Mouse (Mus musculus) forebrain, embryonic 15.5 days (tissue): ENCODE results near the gene Fam151a. TPM values are rescaled to one million over a fixed set of nuclear protein-coding genes. Genes with fewer than 3 reads are reported as not detected.
A peak's percentile ranks its signal among the peaks of the same experiment; 100 is the strongest.
"Not testable (repeated sequence)": the region's sequence is repeated elsewhere in the genome, so short reads cannot be mapped to it uniquely, and the experiment has no call there.

Source experiments
- ATAC-seq: fragments of 200-750 bp; cut with Nextera tagmentation; replicated peaks from 2 replicates; pipeline ENCODE4 v1.8.0; 2017; ENCODE audit warnings: mild to moderate bottlenecking, moderate TSS enrichment, moderate library complexity
- H3K27ac ChIP-seq: fragments of 300-500 bp; sonication (generic); replicated peaks from 2 replicates; pipeline ENCODE4 v1.5.1; 2015; ENCODE audit warnings: mild to moderate bottlenecking, inconsistent platforms
- H3K27me3 ChIP-seq: fragments of 300-500 bp; sonication (generic); 2 replicates; pipeline ENCODE4 v1.6.1; 2015; ENCODE audit warnings: inconsistent platforms
- H3K36me3 ChIP-seq: fragments of 300-500 bp; sonication (generic); 2 replicates; pipeline ENCODE4 v1.6.1; 2015; ENCODE audit warnings: mild to moderate bottlenecking, inconsistent platforms
- H3K4me1 ChIP-seq: fragments of 300-500 bp; sonication (generic); 2 replicates; pipeline ENCODE4 v1.6.1; 2015; ENCODE audit warnings: inconsistent platforms
- H3K4me2 ChIP-seq: fragments of 300-500 bp; sonication (generic); replicated peaks from 2 replicates; pipeline ENCODE4 v1.6.1; 2015; ENCODE audit warnings: mild to moderate bottlenecking, inconsistent platforms
- H3K4me3 ChIP-seq: fragments of 300-500 bp; sonication (generic); 2 replicates; pipeline ENCODE4 v1.5.1; 2015; ENCODE audit warnings: mild to moderate bottlenecking, inconsistent platforms
- H3K9ac ChIP-seq: fragments of 300-500 bp; sonication (generic); replicated peaks from 2 replicates; pipeline ENCODE4 v1.6.1; 2015; ENCODE audit warnings: mild to moderate bottlenecking, inconsistent platforms
- H3K9me3 ChIP-seq: fragments of 300-500 bp; sonication (generic); 2 replicates; pipeline ENCODE4 v1.6.1; 2016; ENCODE audit warnings: inconsistent platforms
- WGBS: fragments of 180-500 bp; shearing (Covaris S2); methylation state at CpG from one replicate; pipeline ENCODE4 v1.1.7; 2015; ENCODE audit warnings: mixed read lengths; 5-methylcytosine and 5-hydroxymethylcytosine counted together
- polyA plus RNA-seq: library from polyadenylated mRNA; unstranded; fragments of >200 nt; fragmentation: Nextera tagmentation; extraction: Ambion mirVana; gene quantifications from 2 replicates; pipeline ENCODE4 v1.2.1, GENCODE M21; 2015

Gene Fam151a
- polyA plus RNA-seq, 1 experiment from 2014 or later: not detected

DNA sequence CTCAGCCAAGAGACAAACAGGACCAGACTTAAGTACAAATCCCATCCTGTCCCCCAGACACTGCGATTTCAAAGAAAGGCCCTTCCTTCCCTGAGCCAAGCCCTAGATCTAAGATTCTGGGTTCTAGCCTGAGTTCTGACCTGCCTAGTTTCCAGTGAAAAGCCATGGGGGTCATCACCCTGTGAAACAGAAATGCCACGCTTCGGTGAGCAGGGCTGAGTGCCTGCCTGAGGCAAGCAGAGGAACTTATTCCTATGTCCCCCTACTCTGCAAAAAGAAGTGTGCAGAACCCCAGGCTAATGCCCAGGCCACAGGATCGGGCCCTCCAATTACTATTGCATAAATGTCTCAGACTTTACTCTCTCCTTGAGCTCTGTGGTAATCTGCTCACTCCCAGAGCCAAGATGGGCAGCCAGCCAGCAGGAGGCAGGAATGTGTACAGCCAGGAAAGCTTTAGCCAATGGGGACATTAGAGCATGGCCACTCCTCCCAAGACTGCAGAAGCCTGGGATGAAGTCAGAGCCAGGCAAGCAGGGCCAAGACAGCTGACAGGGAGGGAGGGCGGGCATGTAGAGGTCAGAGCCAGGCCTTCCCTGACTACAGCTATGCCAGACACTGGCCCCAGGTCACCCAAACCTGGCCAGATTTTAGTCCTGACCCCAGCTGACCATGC lies 44.6 kb downstream of the Fam151a start:
- peak; percentile 82 for ATAC-seq
- H3K9ac ChIP-seq: no peak overlapping the region
- no peaks in the 10 kb centered on the region for H3K9me3 ChIP-seq
- H3K4me3 ChIP-seq: no peak overlapping the region
- H3K4me2 ChIP-seq: no peak overlapping the region
- peak overlapping the region; percentile 68 for H3K27ac ChIP-seq
- H3K27me3 ChIP-seq: no peaks in the 10 kb centered on the region
- peaks cover 42% of the 10 kb centered on the region for H3K4me1 ChIP-seq
- H3K36me3 ChIP-seq: no peaks in the 10 kb centered on the region
- WGBS: 28% methylated on average over 5 of the region's 5 CpGs

DNA sequence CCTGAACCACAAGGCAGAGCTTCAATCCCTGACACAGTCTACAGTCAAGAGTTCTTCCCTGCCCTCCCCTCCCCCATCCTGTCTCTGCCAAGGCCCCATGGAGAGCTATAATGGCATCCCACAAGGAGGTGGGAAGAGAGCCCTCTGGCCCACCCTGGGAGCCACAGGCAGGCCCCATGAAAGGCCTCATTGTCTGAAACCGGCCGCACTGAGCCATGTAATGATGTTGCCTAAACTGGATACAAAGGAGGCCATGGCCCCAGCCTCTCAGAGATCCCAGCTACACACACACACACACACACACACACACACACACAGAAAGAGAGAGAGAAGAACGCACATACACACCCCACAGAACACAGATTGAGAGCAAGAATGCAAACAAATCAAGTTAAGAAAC lies 46.4 kb downstream of the Fam151a start:
- Histone ChIP-seq H3K4me1 (peaks cover 43% of the 10 kb centered on the region), H3K4me3 (no peak overlapping the region), H3K9ac (no peak overlapping the region), H3K27me3 (no peaks in the 10 kb centered on the region), H3K36me3 (no peaks in the 10 kb centered on the region), H3K9me3 (no peaks in the 10 kb centered on the region), H3K4me2 (no peak overlapping the region), H3K27ac (no peak overlapping the region)
- WGBS: 3% methylated on average over 3 of the region's 3 CpGs
- peak; percentile 55 for ATAC-seq

DNA sequence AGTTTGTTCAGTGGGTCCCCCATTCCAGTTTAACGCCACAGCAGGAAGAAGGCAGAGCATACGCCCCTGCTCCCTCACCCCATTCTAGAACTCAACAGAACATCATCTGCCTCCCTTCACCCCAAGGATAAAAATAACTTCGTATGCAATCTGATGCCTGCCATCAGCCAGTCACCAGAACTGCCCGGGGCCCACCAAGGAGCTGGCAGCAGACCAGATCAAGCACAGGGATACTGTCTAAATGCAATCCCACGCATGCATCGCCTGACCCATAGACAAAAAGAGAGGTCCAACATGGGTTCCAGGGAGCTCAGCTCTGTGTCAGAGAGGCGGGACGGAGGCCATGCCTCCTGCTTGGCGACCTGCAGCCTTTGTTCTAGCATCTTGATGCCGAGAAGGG lies 49.4 kb downstream of the Fam151a start:
- H3K36me3 ChIP-seq: no peaks in the 10 kb centered on the region
- ATAC-seq: no peak
- H3K27me3 ChIP-seq: no peaks in the 10 kb centered on the region
- no peak overlapping the region for H3K4me2 ChIP-seq
- no peak overlapping the region for H3K9ac ChIP-seq
- H3K9me3 ChIP-seq: no peaks in the 10 kb centered on the region
- H3K4me1 ChIP-seq: peaks cover 49% of the 10 kb centered on the region
- 63% methylated on average over 10 of the region's 10 CpGs for WGBS
- no peak overlapping the region for H3K27ac ChIP-seq
- H3K4me3 ChIP-seq: no peak overlapping the region

DNA sequence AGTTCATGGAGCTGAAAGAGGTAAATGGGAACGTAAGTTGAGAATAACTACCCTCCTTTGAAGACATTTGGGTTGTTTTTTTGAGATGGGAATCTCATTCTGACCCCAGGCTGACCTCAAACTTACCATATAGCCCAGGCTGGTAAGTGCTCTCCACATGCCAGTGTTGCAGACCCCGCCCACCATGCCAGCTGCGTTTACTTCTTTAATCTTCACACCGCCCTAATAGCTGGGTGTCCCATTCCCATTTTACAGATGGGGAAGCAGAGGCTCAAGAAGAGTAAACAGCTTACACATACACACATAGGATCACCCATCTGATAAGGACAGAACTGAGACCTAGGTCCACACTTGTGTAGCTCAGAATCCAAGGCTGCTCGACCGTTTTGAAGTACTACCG lies 51.1 kb downstream of the Fam151a start:
- Histone ChIP-seq H3K9me3 (no peaks in the 10 kb centered on the region), H3K9ac (no peak overlapping the region), H3K4me1 (peaks cover 39% of the 10 kb centered on the region), H3K27me3 (no peaks in the 10 kb centered on the region), H3K36me3 (no peaks in the 10 kb centered on the region), H3K4me3 (no peak overlapping the region), H3K27ac (no peak overlapping the region), H3K4me2 (no peak overlapping the region)
- no peak for ATAC-seq
- 92% methylated on average over 7 of the region's 7 CpGs for WGBS

DNA sequence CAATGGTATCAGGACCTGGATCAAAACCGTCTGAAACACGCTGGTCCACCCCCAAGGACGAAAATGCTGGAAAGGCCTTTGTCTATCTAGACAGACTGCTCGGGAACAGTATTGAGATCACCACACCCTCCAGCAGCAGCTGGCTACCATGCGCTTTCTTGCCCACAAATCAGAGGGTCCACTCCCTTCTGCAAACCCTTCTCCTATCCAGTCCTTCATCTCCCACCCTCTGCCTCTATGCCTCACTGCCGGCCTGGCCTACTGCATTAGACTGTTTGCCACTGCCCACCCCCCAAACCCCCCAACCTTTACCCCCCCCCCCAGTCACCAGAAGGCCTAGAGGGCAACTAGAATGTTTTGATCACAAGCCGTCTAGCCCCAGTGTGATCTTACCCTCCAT lies 51.7 kb downstream of the Fam151a start:
- H3K9me3 ChIP-seq: no peaks in the 10 kb centered on the region
- no peaks in the 10 kb centered on the region for H3K27me3 ChIP-seq
- peak; percentile 18; the same call in 1 of the 2 replicates for ATAC-seq
- WGBS: 45% methylated on average over 7 of the region's 7 CpGs
- no peak overlapping the region for H3K4me3 ChIP-seq
- H3K27ac ChIP-seq: peak overlapping the region; percentile 84
- no peak overlapping the region for H3K4me2 ChIP-seq
- H3K9ac ChIP-seq: no peak overlapping the region
- H3K36me3 ChIP-seq: no peaks in the 10 kb centered on the region
- H3K4me1 ChIP-seq: peaks cover 37% of the 10 kb centered on the region

DNA sequence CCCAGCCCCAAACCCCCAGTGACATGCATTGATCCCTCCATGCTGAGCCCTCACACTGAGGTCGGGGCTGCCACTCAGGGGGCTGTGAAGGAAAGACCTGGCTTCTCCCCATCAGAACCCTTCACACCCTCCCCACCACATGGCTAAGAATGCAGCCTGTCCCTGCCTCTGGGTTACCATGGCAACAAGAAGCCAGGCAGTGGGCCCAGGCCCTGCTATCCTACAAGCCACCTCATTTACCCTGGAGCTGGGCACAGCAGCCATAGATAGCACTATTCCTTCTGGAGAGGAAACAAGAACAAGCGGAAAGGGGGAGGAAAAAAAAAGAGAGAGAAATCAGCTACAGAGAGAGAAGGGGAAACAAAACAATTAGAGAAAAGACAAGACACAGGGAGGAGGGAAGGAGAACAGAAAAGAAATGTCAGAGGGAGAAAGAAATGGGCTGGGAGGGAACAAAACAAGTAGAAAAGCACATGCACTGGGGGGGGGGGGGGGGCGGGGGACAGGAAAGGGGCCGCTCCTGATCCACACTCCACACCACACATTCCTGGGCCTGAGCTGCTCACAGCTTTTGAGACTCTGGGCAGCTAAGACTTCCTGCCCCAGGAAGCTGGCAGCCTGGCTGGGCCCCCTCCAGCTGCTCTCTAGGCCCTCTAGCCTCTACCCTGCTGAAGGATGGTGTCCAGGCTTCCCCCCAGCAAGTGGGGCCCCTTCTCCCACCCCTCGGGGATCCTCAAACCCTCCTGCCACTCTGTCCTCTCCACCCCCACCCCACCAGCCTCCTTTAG lies 52.3 kb downstream of the Fam151a start:
- Histone ChIP-seq H3K4me2 (no peak overlapping the region), H3K27ac (peak overlapping the region; percentile 84), H3K27me3 (no peaks in the 10 kb centered on the region), H3K36me3 (no peaks in the 10 kb centered on the region), H3K4me1 (peaks cover 32% of the 10 kb centered on the region), H3K9me3 (no peaks in the 10 kb centered on the region), H3K9ac (no peak overlapping the region), H3K4me3 (no peak overlapping the region)
- peak; percentile 94 for ATAC-seq
- 0% methylated on average over 3 of the region's 5 CpGs for WGBS

DNA sequence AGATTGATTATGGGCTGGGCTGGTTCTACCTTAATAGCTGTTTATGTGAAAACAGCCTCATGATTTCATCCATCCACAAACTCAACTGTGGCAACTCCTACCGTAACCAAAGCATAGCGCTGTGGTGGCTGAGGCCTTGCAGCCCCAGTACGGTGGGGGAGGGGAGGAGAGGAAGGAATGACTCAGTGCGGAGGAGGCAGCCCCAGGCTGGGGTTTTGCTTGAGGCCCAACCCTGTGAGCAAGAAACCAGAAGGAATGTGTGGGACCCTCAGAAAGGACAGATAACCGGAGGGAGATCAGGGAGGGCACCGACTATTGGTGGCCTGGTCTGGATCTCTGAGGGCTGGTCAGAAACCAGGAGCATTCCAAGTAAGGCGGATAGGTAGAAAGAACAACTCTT lies 54.1 kb downstream of the Fam151a start:
- ATAC-seq: no peak
- Histone ChIP-seq H3K4me3 (no peak overlapping the region), H3K27me3 (no peaks in the 10 kb centered on the region), H3K9me3 (no peaks in the 10 kb centered on the region), H3K9ac (no peak overlapping the region), H3K27ac (0 out of 2 replicates have a peak overlapping the region, but pooled peaks have one; percentile 8), H3K4me1 (peaks cover 32% of the 10 kb centered on the region), H3K4me2 (no peak overlapping the region), H3K36me3 (no peaks in the 10 kb centered on the region)
- WGBS: 73% methylated on average over 7 of the region's 7 CpGs

DNA sequence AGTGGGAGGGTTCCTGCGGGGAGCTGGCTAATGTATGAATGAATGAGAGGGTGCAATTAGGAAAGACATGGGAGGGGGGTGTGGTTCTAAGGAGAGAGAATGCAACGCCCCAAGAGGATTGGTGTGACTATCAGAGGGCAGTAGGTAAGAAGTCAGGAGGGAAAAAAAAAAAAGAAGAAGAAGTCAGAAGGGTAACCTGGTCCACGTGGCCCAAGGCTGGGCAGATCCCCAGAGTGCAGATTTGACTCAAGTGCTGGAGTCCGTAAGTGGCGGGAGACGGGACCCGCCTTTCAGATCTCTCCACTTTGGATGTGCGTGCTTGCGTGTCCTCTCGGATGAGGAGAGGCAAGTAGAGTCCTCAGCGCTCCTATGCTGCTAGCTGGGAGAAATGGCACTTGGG lies 54.9 kb downstream of the Fam151a start:
- no peak overlapping the region for H3K4me2 ChIP-seq
- no peaks in the 10 kb centered on the region for H3K36me3 ChIP-seq
- no peaks in the 10 kb centered on the region for H3K9me3 ChIP-seq
- 81% methylated on average over 11 of the region's 11 CpGs for WGBS
- no peak overlapping the region for H3K4me3 ChIP-seq
- no peak overlapping the region for H3K27ac ChIP-seq
- H3K4me1 ChIP-seq: peaks cover 32% of the 10 kb centered on the region
- no peaks in the 10 kb centered on the region for H3K27me3 ChIP-seq
- no peak overlapping the region for H3K9ac ChIP-seq
- no peak for ATAC-seq

DNA sequence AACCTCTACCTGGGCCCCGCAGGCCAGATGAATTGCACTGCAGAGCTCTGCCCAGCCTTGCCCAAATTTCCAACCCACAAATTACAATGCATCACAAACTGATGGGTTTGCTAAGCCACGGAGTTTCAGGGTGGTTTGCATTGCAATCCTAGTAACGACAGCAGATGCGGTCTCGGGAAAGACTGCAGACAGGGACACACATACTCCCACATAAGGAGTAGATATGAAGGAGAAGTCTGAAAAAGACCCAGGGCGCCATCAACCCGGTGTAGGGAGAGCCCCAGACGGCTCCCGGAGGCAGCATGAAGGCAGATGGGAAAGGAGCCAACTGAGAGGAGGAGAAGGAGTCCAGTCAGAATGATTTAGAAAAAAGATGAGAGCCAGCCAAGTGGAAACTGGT lies 56.0 kb downstream of the Fam151a start:
- 51% methylated on average over 9 of the region's 9 CpGs for WGBS
- Histone ChIP-seq H3K27me3 (no peaks in the 10 kb centered on the region), H3K9me3 (no peaks in the 10 kb centered on the region), H3K36me3 (no peaks in the 10 kb centered on the region), H3K4me3 (no peak overlapping the region), H3K4me2 (no peak overlapping the region), H3K27ac (no peak overlapping the region), H3K9ac (no peak overlapping the region), H3K4me1 (peaks cover 32% of the 10 kb centered on the region)
- ATAC-seq: no peak

DNA sequence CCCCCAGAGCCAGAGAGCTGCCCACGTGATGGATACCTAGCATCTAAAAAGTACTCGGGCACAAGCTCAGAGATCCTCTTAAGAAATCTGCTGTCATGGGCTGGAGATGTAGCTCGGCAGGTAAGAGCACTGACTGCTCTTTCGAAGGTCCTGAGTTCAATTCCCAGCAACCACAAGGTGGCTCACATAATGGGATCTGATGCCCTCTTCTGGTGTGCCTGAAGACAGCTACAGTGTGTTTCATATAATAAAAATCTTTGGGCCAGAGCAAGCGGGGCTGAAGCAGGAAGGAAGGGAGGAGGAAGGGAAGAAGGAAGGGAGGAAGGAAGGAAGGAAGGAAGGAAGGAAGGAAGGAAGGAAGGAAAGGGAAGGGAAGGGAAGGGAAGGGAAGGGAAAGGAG lies 56.5 kb downstream of the Fam151a start:
- ATAC-seq, H3K9me3 ChIP-seq, H3K27me3 ChIP-seq, H3K4me2 ChIP-seq, H3K36me3 ChIP-seq, H3K9ac ChIP-seq, H3K4me3 ChIP-seq, H3K27ac ChIP-seq: not testable (repeated sequence)
- 79% methylated on average over 5 of the region's 5 CpGs for WGBS
- H3K4me1 ChIP-seq: peaks cover 29% of the 10 kb centered on the region

DNA sequence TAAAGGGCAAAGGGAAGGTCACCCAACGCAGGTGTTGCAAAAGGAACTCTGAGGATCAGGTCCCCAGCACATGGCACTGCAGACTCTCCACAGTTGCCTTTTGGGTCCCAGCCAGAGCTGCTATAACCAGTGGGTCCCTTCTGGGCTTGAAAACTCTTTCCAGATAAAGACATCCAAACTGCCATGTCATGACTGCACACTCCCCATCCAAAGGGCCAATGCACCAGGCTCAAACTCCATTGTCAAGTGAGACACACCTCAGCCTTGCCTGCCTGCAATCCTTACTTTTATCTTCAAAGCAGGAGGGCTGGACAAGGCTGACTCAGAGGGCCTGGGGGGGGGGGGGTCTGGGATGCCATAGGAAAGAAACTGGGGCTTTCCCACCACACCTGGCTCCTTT lies 57.2 kb downstream of the Fam151a start:
- peaks cover 22% of the 10 kb centered on the region for H3K4me1 ChIP-seq
- no peaks in the 10 kb centered on the region for H3K36me3 ChIP-seq
- 84% methylated on average over 1 of the region's 1 CpGs for WGBS
- no peak overlapping the region for H3K9ac ChIP-seq
- H3K4me3 ChIP-seq: no peak overlapping the region
- no peak for ATAC-seq
- H3K4me2 ChIP-seq: no peak overlapping the region
- H3K27ac ChIP-seq: no peak overlapping the region
- no peaks in the 10 kb centered on the region for H3K9me3 ChIP-seq
- no peaks in the 10 kb centered on the region for H3K27me3 ChIP-seq

DNA sequence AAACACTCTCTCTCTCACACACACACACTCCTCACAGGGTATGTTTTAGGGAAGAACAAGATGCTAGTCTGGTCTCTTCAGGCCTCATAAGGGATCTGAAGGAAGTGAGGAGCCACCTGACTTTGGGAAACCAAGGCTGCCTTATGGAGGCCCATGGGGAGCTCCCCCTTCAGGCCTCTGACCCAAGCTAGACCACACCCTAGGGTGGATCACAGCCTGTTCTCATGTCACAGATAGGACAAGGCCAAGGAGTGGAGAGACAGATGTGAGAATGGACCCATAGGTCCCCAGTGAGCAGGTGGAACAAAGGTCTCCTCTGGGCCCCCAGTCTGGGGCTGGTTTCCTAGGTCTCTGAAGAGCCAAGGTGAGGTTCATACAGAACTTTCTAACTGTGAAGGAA lies 58.6 kb downstream of the Fam151a start:
- Histone ChIP-seq H3K27me3 (no peaks in the 10 kb centered on the region), H3K4me3 (no peak overlapping the region), H3K9ac (no peak overlapping the region), H3K9me3 (no peaks in the 10 kb centered on the region), H3K4me1 (peaks cover 12% of the 10 kb centered on the region), H3K36me3 (no peaks in the 10 kb centered on the region), H3K27ac (no peak overlapping the region), H3K4me2 (no peak overlapping the region)
- no peak for ATAC-seq

DNA sequence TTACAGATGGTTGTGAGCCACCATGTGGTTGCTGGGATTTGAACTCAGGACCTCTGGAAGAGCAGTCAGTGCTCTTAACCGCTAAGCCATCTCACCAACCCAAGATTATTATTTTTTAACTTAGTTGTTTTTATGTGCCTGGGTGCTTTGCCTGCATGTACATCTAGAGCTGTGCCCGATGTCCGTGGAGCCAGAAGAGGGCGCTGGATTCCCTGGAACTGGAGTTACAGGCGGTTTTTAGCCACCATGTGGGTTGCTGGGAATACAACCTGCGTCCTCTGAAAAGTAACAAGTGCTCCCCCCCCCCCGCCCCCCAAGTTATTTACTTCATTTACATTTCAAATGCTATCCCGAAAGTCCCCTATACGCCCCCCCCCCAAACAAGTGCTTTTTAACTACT lies 60.1 kb downstream of the Fam151a start:
- not testable (repeated sequence) for H3K4me2 ChIP-seq, H3K4me1 ChIP-seq, H3K9ac ChIP-seq, H3K9me3 ChIP-seq, H3K4me3 ChIP-seq, H3K27me3 ChIP-seq, H3K27ac ChIP-seq, ATAC-seq, H3K36me3 ChIP-seq
- 88% methylated on average over 9 of the region's 9 CpGs for WGBS
